Mouse (Mus musculus) forebrain, embryonic 12.5 days (tissue): Measurements from ENCODE around the gene Mast3. TPM values are rescaled to one million over a fixed set of nuclear protein-coding genes. Genes with fewer than 3 reads are reported as not detected.
A peak's percentile ranks its signal among the peaks of the same experiment; 100 is the strongest.

Experiments used
- ATAC-seq: fragments of 200-750 bp; cut with Nextera tagmentation; 2 replicates; pipeline ENCODE4 v1.8.0; 2017; ENCODE audit warnings: moderate TSS enrichment; ENCODE audit not compliant: low FRiP score
- H3K27ac ChIP-seq: fragments of 300-500 bp; sonication (generic); 2 replicates; pipeline ENCODE4 v1.5.1; 2016; ENCODE audit warnings: mild to moderate bottlenecking
- H3K27me3 ChIP-seq: fragments of 300-500 bp; sonication (generic); 2 replicates; pipeline ENCODE4 v1.6.1; 2016; ENCODE audit warnings: mild to moderate bottlenecking
- H3K36me3 ChIP-seq: fragments of 300-500 bp; sonication (generic); replicated peaks from 2 replicates; pipeline ENCODE4 v1.6.1; 2016; ENCODE audit warnings: mild to moderate bottlenecking
- H3K4me1 ChIP-seq: fragments of 300-500 bp; sonication (generic); 2 replicates; pipeline ENCODE4 v1.6.1; 2016
- H3K4me2 ChIP-seq: fragments of 300-500 bp; sonication (generic); 2 replicates; pipeline ENCODE4 v1.6.1; 2016; ENCODE audit warnings: mild to moderate bottlenecking, moderate library complexity
- H3K4me3 ChIP-seq: fragments of 300-500 bp; sonication (generic); replicated peaks from 2 replicates; pipeline ENCODE4 v1.5.1; 2016; ENCODE audit warnings: mild to moderate bottlenecking
- H3K9ac ChIP-seq: fragments of 300-500 bp; sonication (generic); 2 replicates; pipeline ENCODE4 v1.6.1; 2016; ENCODE audit warnings: mild to moderate bottlenecking
- H3K9me3 ChIP-seq: fragments of 300-500 bp; sonication (generic); 2 replicates; pipeline ENCODE4 v1.6.1; 2016
- WGBS: fragments of 180-500 bp; shearing (Covaris S2); methylation state at CpG from one replicate; pipeline ENCODE4 v1.1.7; 2016; 5-methylcytosine and 5-hydroxymethylcytosine counted together
- polyA plus RNA-seq: library from polyadenylated mRNA; unstranded; fragments of >200 nt; fragmentation: Nextera tagmentation; extraction: Ambion mirVana; gene quantifications from 2 replicates; pipeline ENCODE4 v1.2.1, GENCODE M21; 2016

Gene Mast3
- polyA plus RNA-seq, 1 experiment from 2014 or later, result 14.5 TPM

GRCm38 (mm10) chr8:70797081-70798070 is 7.5 kb downstream of the Mast3 start:
- Histone ChIP-seq H3K36me3 (no peaks in the 10 kb centered on the region), H3K4me3 (peak overlapping the region; percentile 58), H3K27me3 (peaks cover 65% of the 10 kb centered on the region), H3K4me1 (peaks cover 44% of the 10 kb centered on the region), H3K9me3 (no peaks in the 10 kb centered on the region), H3K9ac (peak overlapping the region; percentile 68), H3K4me2 (peak overlapping the region; percentile 85), H3K27ac (peak overlapping the region; percentile 8)
- ATAC-seq, result peak; percentile 85
- under 1% methylated on average over 52 of the region's 57 CpGs for WGBS

GRCm38 (mm10) chr8:70796403-70797080 is 8.3 kb downstream of the Mast3 start:
- Histone ChIP-seq H3K4me1 (peaks cover 51% of the 10 kb centered on the region), H3K27ac (peak overlapping the region; percentile 8), H3K4me2 (peak overlapping the region; percentile 85), H3K36me3 (no peaks in the 10 kb centered on the region), H3K27me3 (peaks cover 57% of the 10 kb centered on the region), H3K9me3 (no peaks in the 10 kb centered on the region), H3K4me3 (peak overlapping the region; percentile 58), H3K9ac (peak overlapping the region; percentile 68)
- 1% methylated on average over 54 of the region's 54 CpGs for WGBS
- peak; percentile 1 for ATAC-seq

- peaks cover 53% of the 10 kb centered on the region for H3K4me1 ChIP-seq
- no peak overlapping the region for H3K4me3 ChIP-seq
- H3K9me3 ChIP-seq, result no peaks in the 10 kb centered on the region
- H3K27ac ChIP-seq, result no peak overlapping the region
- H3K36me3 ChIP-seq, result no peaks in the 10 kb centered on the region
- WGBS, result 85% methylated on average over 2 of the region's 2 CpGs
- peaks cover 49% of the 10 kb centered on the region for H3K27me3 ChIP-seq
- ATAC-seq, result no peak
- no peak overlapping the region; the same call in 1 of the 2 replicates for H3K4me2 ChIP-seq
- H3K9ac ChIP-seq, result no peak overlapping the region
Observed at GRCm38 (mm10) chr8:70795370-70795769, 9.5 kb downstream of the Mast3 start.

GRCm38 (mm10) chr8:70794215-70794614 is 10.6 kb downstream of the Mast3 start:
- Histone ChIP-seq H3K27me3 (peaks cover 38% of the 10 kb centered on the region), H3K9ac (no peak overlapping the region), H3K9me3 (no peaks in the 10 kb centered on the region), H3K27ac (no peak overlapping the region), H3K4me3 (no peak overlapping the region), H3K4me2 (no peak overlapping the region), H3K36me3 (0 out of 2 replicates have a peak, but pooled peaks cover 3% of the 10 kb centered on the region), H3K4me1 (peaks cover 53% of the 10 kb centered on the region)
- no peak for ATAC-seq
- 88% methylated on average over 2 of the region's 2 CpGs for WGBS

GRCm38 (mm10) chr8:70792700-70793099 is 12.2 kb downstream of the Mast3 start:
- peaks cover 35% of the 10 kb centered on the region for H3K27me3 ChIP-seq
- WGBS, result under 1% methylated on average over 20 of the region's 20 CpGs
- peak overlapping the region; percentile 73 for H3K9ac ChIP-seq
- no peaks in the 10 kb centered on the region for H3K9me3 ChIP-seq
- H3K27ac ChIP-seq, result peak overlapping the region; percentile 94
- H3K36me3 ChIP-seq, result peaks cover 17% of the 10 kb centered on the region; the same call in 1 of the 2 replicates
- ATAC-seq, result peak; percentile 47
- H3K4me1 ChIP-seq, result peaks cover 54% of the 10 kb centered on the region
- H3K4me2 ChIP-seq, result peak overlapping the region; percentile 70
- H3K4me3 ChIP-seq, result peak overlapping the region; percentile 63

GRCm38 (mm10) chr8:70791975-70792691 is 12.7 kb downstream of the Mast3 start:
- Histone ChIP-seq H3K27me3 (peaks cover 39% of the 10 kb centered on the region; the same call in 1 of the 2 replicates), H3K9me3 (no peaks in the 10 kb centered on the region), H3K36me3 (peaks cover 22% of the 10 kb centered on the region), H3K4me3 (peak overlapping the region; percentile 63), H3K27ac (peak overlapping the region; percentile 94), H3K4me1 (peaks cover 49% of the 10 kb centered on the region), H3K9ac (peak overlapping the region; percentile 73), H3K4me2 (peak overlapping the region; percentile 70)
- WGBS, result 5% methylated on average over 57 of the region's 58 CpGs
- ATAC-seq, result peak; percentile 85

- ATAC-seq, result no peak
- peaks cover 44% of the 10 kb centered on the region for H3K4me1 ChIP-seq
- WGBS, result 84% methylated on average over 7 of the region's 7 CpGs
- H3K27ac ChIP-seq, result no peak overlapping the region
- no peaks in the 10 kb centered on the region for H3K9me3 ChIP-seq
- H3K9ac ChIP-seq, result peak overlapping the region; percentile 73
- peaks cover 30% of the 10 kb centered on the region for H3K36me3 ChIP-seq
- peak overlapping the region; percentile 70 for H3K4me2 ChIP-seq
- H3K4me3 ChIP-seq, result peak overlapping the region; percentile 63
- H3K27me3 ChIP-seq, result peaks cover 39% of the 10 kb centered on the region; the same call in 1 of the 2 replicates
Observed at GRCm38 (mm10) chr8:70791294-70791701, 13.6 kb downstream of the Mast3 start.

- Histone ChIP-seq H3K27me3 (peaks cover 35% of the 10 kb centered on the region; the same call in 1 of the 2 replicates), H3K4me1 (peaks cover 39% of the 10 kb centered on the region), H3K36me3 (peaks cover 34% of the 10 kb centered on the region), H3K9ac (peak overlapping the region; percentile 49), H3K27ac (no peak overlapping the region), H3K4me2 (peak overlapping the region; percentile 70), H3K9me3 (no peaks in the 10 kb centered on the region), H3K4me3 (peak overlapping the region; percentile 63)
- no peak for ATAC-seq
- 59% methylated on average over 8 of the region's 8 CpGs for WGBS
Observed at GRCm38 (mm10) chr8:70790846-70791245, 14.0 kb downstream of the Mast3 start.

- peaks cover 25% of the 10 kb centered on the region; the same call in 1 of the 2 replicates for H3K27me3 ChIP-seq
- WGBS, result 85% methylated on average over 10 of the region's 10 CpGs
- peaks cover 39% of the 10 kb centered on the region for H3K4me1 ChIP-seq
Observed at GRCm38 (mm10) chr8:70789046-70789445, 15.8 kb downstream of the Mast3 start.

GRCm38 (mm10) chr8:70787941-70788667 is 16.8 kb downstream of the Mast3 start:
- no peak overlapping the region for H3K9ac ChIP-seq
- peaks cover 58% of the 10 kb centered on the region for H3K36me3 ChIP-seq
- H3K4me3 ChIP-seq, result no peak overlapping the region
- H3K4me1 ChIP-seq, result peaks cover 31% of the 10 kb centered on the region
- no peak overlapping the region for H3K27ac ChIP-seq
- no peak for ATAC-seq
- WGBS, result 18% methylated on average over 30 of the region's 30 CpGs
- H3K27me3 ChIP-seq, result peaks cover 23% of the 10 kb centered on the region; the same call in 1 of the 2 replicates
- H3K4me2 ChIP-seq, result 0 out of 2 replicates have a peak overlapping the region, but pooled peaks have one; percentile 6
- H3K9me3 ChIP-seq, result no peaks in the 10 kb centered on the region

More at GRCm38 (mm10) chr8:70789046-70789445, 15.8 kb downstream of the Mast3 start:
- no peak overlapping the region for H3K27ac ChIP-seq
- no peak overlapping the region for H3K4me3 ChIP-seq
- H3K9me3 ChIP-seq, result no peaks in the 10 kb centered on the region
- H3K9ac ChIP-seq, result no peak overlapping the region
- H3K4me2 ChIP-seq, result no peak overlapping the region
- no peak for ATAC-seq
- peaks cover 49% of the 10 kb centered on the region for H3K36me3 ChIP-seq

GRCm38 (mm10) chr8:70787051-70787445 is 17.8 kb downstream of the Mast3 start:
- no peak overlapping the region for H3K4me2 ChIP-seq
- WGBS, result 93% methylated on average over 3 of the region's 3 CpGs
- H3K4me3 ChIP-seq, result no peak overlapping the region
- H3K27ac ChIP-seq, result no peak overlapping the region
- no peaks in the 10 kb centered on the region for H3K9me3 ChIP-seq
- H3K4me1 ChIP-seq, result peaks cover 24% of the 10 kb centered on the region
- H3K36me3 ChIP-seq, result peaks cover 66% of the 10 kb centered on the region
- no peak overlapping the region for H3K9ac ChIP-seq
- peaks cover 23% of the 10 kb centered on the region; the same call in 1 of the 2 replicates for H3K27me3 ChIP-seq
- ATAC-seq, result no peak
